Mouse (Mus musculus): ENCODE data around the gene Ska3. TPM values are rescaled to one million over a fixed set of nuclear protein-coding genes. Genes with fewer than 3 reads are reported as not detected.

The Ska3 gene
- total and polyA plus RNA-seq, 3 experiments, result 14.7 to 46.3 (median 40.2) TPM

- peaks cover 3 to 55% of the 10 kb centered on the region in 2 experiments for H3K36me3 ChIP-seq (replicated peaks in 1 of 2; ENCODE audit: control insufficient read depth in 1 of 2, insufficient read depth in 1 of 2, low read length in 1 of 2)
These were observed 37.1 kb upstream of the Ska3 start for GRCm38 (mm10) chr14:57863129-57863528.

DNA sequence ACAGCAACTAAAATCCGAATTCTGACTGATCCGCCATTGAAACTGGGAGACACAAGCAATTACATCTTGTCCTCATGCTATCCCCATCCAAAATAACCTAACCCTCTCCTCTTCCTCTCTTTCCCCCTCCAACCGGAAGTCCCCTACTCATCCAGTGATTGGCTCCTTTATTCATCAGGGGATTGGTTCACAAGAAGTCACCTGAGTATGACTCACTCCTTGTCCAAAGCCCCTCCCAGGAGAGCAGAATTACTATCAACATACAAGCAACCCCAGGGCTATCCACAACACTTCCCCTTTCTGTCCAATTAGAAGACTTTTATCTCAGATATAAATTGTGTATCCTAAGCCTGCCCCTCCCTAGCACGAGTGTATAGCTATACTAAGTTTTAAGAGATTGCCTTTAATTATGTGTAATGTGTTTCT, 36.0 kb upstream of the Ska3 start:
- peak; percentile 61 for DNase-seq (ENCODE audit: extremely low read depth)
- no peak overlapping the region for H3K27ac ChIP-seq (ENCODE audit: insufficient read depth, low read depth)
- dilution Hi-C loops (cut with MboI; ENCODE audit: extremely low pct_ligation_motif_present, extremely low pct_unique_long_range_greater_than_20kb, low sequenced_read_pairs), result no loop called here

More at GRCm38 (mm10) chr14:57863129-57863528, 37.1 kb upstream of the Ska3 start:
- no peak overlapping the region for H3K27ac ChIP-seq (ENCODE audit: insufficient read depth, low read depth)
- no peak for DNase-seq (ENCODE audit: extremely low read depth)
- H3K9ac ChIP-seq (ENCODE audit: insufficient read depth, low read depth), result no peak overlapping the region
- no peak overlapping the region for H3K4me2 ChIP-seq (ENCODE audit: insufficient read depth, low read depth, poor library complexity, severe bottlenecking)
- in situ Hi-C loops (cut with MboI; ENCODE audit: low pct_ligation_motif_present, low pct_unique_long_range_greater_than_20kb, low sequenced_read_pairs) (no loop called here), dilution Hi-C loops (cut with MboI; ENCODE audit: extremely low pct_ligation_motif_present, extremely low pct_unique_long_range_greater_than_20kb, low sequenced_read_pairs) (no loop called here)
- H3K9me3 ChIP-seq (replicated peaks; ENCODE audit: low read length), result no peaks in the 10 kb centered on the region
- H3K4me1 ChIP-seq (ENCODE audit: control insufficient read depth in 1 of 2, insufficient read depth in 2 of 2), result peaks cover 2 to 55% of the 10 kb centered on the region in 2 experiments; a peak in 3 of 4 replicates
- no peaks in the 10 kb centered on the region for H3K79me2 ChIP-seq (replicated peaks; ENCODE audit: control insufficient read depth, extremely low read depth, insufficient read depth, poor library complexity, severe bottlenecking)
- no peak for TF ChIP-seq CHD2 (IDR thresholded peaks at IDR 0.05; ENCODE audit: low read length)
- TF ChIP-seq E2F4 (IDR thresholded peaks at IDR 0.05; ENCODE audit: insufficient replicate concordance, low read depth, low read length), result no peak
- no peak for TF ChIP-seq USF1 (IDR thresholded peaks at IDR 0.05; ENCODE audit: low read depth, low read length)
- TF ChIP-seq PAX5 (IDR thresholded peaks at IDR 0.05; ENCODE audit: low read length), result no peak
- TF ChIP-seq HCFC1 (IDR thresholded peaks at IDR 0.05; ENCODE audit: low read depth, low read length), result no peak
- no peak for TF ChIP-seq ELF1 (IDR thresholded peaks at IDR 0.05; ENCODE audit: low read depth, low read length)
- TF ChIP-seq MEF2A (IDR thresholded peaks at IDR 0.05; ENCODE audit: borderline replicate concordance, low read depth, low read length), result no peak
- TF ChIP-seq KAT2A (IDR thresholded peaks at IDR 0.05; ENCODE audit: insufficient replicate concordance, low read length), result no peak
- TF ChIP-seq NELFE (IDR thresholded peaks at IDR 0.05; ENCODE audit: low read depth, low read length), result no peak
- TF ChIP-seq ZC3H11A (IDR thresholded peaks at IDR 0.05; ENCODE audit: low read depth, low read length), result no peak
- no peak for TF ChIP-seq JUND (conservative IDR thresholded peaks at IDR 0.05; ENCODE audit: low read depth, low read length)
- TF ChIP-seq POLR2A (IDR thresholded peaks at IDR 0.05; ENCODE audit: low read depth, low read length), result no peak
- TF ChIP-seq IRF4 (IDR thresholded peaks at IDR 0.05; ENCODE audit: low read depth, low read length), result no peak
- no peak for TF ChIP-seq BHLHE40 (IDR thresholded peaks at IDR 0.05; ENCODE audit: low read depth, low read length)
- no peak for TF ChIP-seq RCOR1 (conservative IDR thresholded peaks at IDR 0.05; ENCODE audit: low read depth, low read length)
- H3K27me3 ChIP-seq (replicated peaks), result no peaks in the 10 kb centered on the region
- no peak overlapping the region for H3K4me3 ChIP-seq (replicated peaks in 1 of 3; ENCODE audit: low read depth in 2 of 3, low read length in 2 of 3, poor library complexity in 1 of 3)

More for the DNA sequence above, 36.0 kb upstream of the Ska3 start:
- Histone ChIP-seq H3K79me2 (replicated peaks; ENCODE audit: control insufficient read depth, extremely low read depth, insufficient read depth, poor library complexity, severe bottlenecking) (no peaks in the 10 kb centered on the region), H3K9me3 (replicated peaks; ENCODE audit: low read length) (no peaks in the 10 kb centered on the region), H3K4me3 (replicated peaks in 1 of 3; ENCODE audit: low read depth in 2 of 3, low read length in 2 of 3, poor library complexity in 1 of 3) (no peak overlapping the region), H3K9ac (ENCODE audit: insufficient read depth, low read depth) (no peak overlapping the region), H3K4me2 (ENCODE audit: insufficient read depth, low read depth, poor library complexity, severe bottlenecking) (no peak overlapping the region), H3K4me1 (ENCODE audit: control insufficient read depth in 1 of 2, insufficient read depth in 2 of 2) (peaks cover 2 to 46% of the 10 kb centered on the region in 2 experiments; a peak in 3 of 4 replicates), H3K36me3 (replicated peaks in 1 of 2; ENCODE audit: control insufficient read depth in 1 of 2, insufficient read depth in 1 of 2, low read length in 1 of 2) (peaks cover 3 to 58% of the 10 kb centered on the region in 2 experiments), H3K27me3 (replicated peaks) (no peaks in the 10 kb centered on the region)
- no peak for TF ChIP-seq IRF4 (IDR thresholded peaks at IDR 0.05; ENCODE audit: low read depth, low read length)
- TF ChIP-seq BHLHE40 (IDR thresholded peaks at IDR 0.05; ENCODE audit: low read depth, low read length), result peak; percentile 56
- in situ Hi-C loops (cut with MboI; ENCODE audit: low pct_ligation_motif_present, low pct_unique_long_range_greater_than_20kb, low sequenced_read_pairs), result no loop called here
